Mouse (Mus musculus) stomach, postnatal 0 days (tissue): ENCODE measurements around the gene Hps6.

Experiments used
- CTCF ChIP-seq: IDR thresholded peaks from 2 replicates; pipeline ENCODE4 v1.5.1; 2016; ENCODE audit warnings: antibody characterized with exemption, low read depth, mild to moderate bottlenecking, moderate library complexity
- EP300 ChIP-seq: optimal IDR thresholded peaks from 2 replicates; pipeline ENCODE3; 2016; ENCODE audit warnings: antibody characterized with exemption

- TF ChIP-seq EP300 (no peak), CTCF (no peak)
Measured at GRCm38 (mm10) chr19:46033911-46034310, 30.6 kb downstream of the Hps6 start.
